Mouse (Mus musculus) small intestine, adult 2 months (tissue): ENCODE results near the gene 2510039O18Rik.

ENCODE experiments used
- CTCF ChIP-seq: fragments of 200-500 bp; IDR thresholded peaks from 2 replicates; pipeline ENCODE4 v1.5.1; 2012; ENCODE audit warnings: low read depth, mild to moderate bottlenecking, control low read depth, inconsistent platforms, low read length, moderate library complexity, mixed read lengths; ENCODE audit not compliant: insufficient replicate concordance, insufficient read length; ENCODE audit errors: extremely low read depth
- POLR2A ChIP-seq: fragments of 200-500 bp; IDR thresholded peaks from 2 replicates; pipeline ENCODE4 v1.6.1; 2012; ENCODE audit warnings: low read depth, mild to moderate bottlenecking, control low read depth, inconsistent platforms, low read length, moderate library complexity

DNA sequence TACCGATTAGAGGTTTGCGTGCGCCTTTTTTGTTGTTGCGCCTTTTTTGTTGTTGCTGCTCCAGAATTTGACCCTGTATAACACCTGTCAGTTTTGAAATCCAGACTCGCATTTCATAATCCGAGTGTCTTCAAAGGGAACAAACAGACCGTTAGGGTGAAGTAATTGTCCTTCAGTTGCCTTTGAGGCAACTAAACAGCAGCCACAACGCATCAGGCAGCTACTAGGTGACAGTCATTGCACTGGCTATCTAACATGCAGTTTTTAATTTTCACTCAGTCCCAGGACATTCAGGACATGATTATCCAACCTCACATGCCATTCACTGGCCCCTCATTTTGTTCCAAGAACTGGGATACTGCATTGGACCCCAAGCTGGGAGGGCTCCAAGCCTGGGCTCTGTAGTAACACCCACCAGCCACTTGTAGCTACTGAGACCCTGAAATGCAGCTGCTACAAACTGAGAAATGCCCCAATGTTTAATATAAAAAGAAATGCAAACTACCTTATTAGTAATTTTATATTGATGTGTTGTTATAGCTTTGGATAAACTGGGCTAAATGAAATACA lies 35.5 kb upstream of the 2510039O18Rik start:
- no peak for TF ChIP-seq CTCF
- no peak for TF ChIP-seq POLR2A
